Mouse (Mus musculus) liver, embryonic 12.5 days (tissue): ENCODE measurements around the gene Rprml. TPM values are rescaled to one million over a fixed set of nuclear protein-coding genes. Genes with fewer than 3 reads are reported as not detected.

Experiments
- ATAC-seq: fragments of 200-750 bp; cut with Nextera tagmentation; 2 replicates; pipeline ENCODE4 v1.8.0; 2017; ENCODE audit warnings: moderate number of reproducible peaks, mild to moderate bottlenecking, moderate library complexity
- H3K27ac ChIP-seq: fragments of 300-500 bp; sonication (generic); 2 replicates; pipeline ENCODE4 v1.5.1; 2016; ENCODE audit warnings: mild to moderate bottlenecking
- H3K27me3 ChIP-seq: fragments of 300-500 bp; sonication (generic); replicated peaks from 2 replicates; pipeline ENCODE4 v1.6.1; 2016; ENCODE audit warnings: mild to moderate bottlenecking, moderate library complexity
- H3K36me3 ChIP-seq: fragments of 300-500 bp; sonication (generic); 2 replicates; pipeline ENCODE4 v1.6.1; 2016; ENCODE audit warnings: mild to moderate bottlenecking, moderate library complexity
- H3K4me1 ChIP-seq: fragments of 300-500 bp; sonication (generic); 2 replicates; pipeline ENCODE4 v1.6.1; 2016
- H3K4me2 ChIP-seq: fragments of 300-500 bp; sonication (generic); 2 replicates; pipeline ENCODE4 v1.6.1; 2016; ENCODE audit warnings: mild to moderate bottlenecking, moderate library complexity
- H3K4me3 ChIP-seq: fragments of 300-500 bp; sonication (generic); 2 replicates; pipeline ENCODE4 v1.5.1; 2016; ENCODE audit warnings: mild to moderate bottlenecking, moderate library complexity
- H3K9ac ChIP-seq: fragments of 300-500 bp; sonication (generic); 2 replicates; pipeline ENCODE4 v1.6.1; 2016; ENCODE audit warnings: mild to moderate bottlenecking, moderate library complexity
- H3K9me3 ChIP-seq: fragments of 300-500 bp; sonication (generic); replicated peaks from 2 replicates; pipeline ENCODE4 v1.6.1; 2016; ENCODE audit warnings: mild to moderate bottlenecking, moderate library complexity
- WGBS: fragments of 180-500 bp; shearing (Covaris S2); methylation state at CpG from one replicate; pipeline ENCODE4 v1.1.7; 2016; ENCODE audit not compliant: insufficient replicate concordance; 5-methylcytosine and 5-hydroxymethylcytosine counted together
- polyA plus RNA-seq: library from polyadenylated mRNA; unstranded; fragments of >200 nt; fragmentation: Nextera tagmentation; extraction: Ambion mirVana; gene quantifications from 2 replicates; pipeline ENCODE4 v1.2.1, GENCODE M21; 2016

Rprml gene
- polyA plus RNA-seq, 1 experiment from 2014 or later: not detected

DNA sequence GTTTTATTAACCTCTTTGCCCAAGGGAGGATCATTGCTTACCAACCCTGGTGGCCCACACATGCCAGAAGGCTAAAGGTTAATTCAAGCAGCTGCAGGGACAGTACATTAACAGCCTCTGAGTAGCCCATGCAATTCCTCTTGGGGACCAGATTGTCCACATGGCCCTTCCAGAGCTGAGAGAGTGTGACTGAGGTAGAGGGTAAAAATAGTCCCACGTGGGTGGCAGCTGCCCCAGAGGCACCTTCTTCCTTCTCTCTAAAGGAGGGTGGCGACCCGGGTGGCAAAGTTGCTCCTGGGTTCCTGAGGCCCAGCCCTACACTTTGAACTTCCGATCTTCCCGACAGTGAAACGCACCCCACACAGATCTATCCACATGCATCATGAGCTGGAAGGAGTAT lies 3.1 kb upstream of the Rprml start:
- no peak for ATAC-seq
- 72% methylated on average over 6 of the region's 6 CpGs for WGBS
- no peak overlapping the region for H3K4me2 ChIP-seq
- H3K4me3 ChIP-seq: no peak overlapping the region
- no peak overlapping the region for H3K27ac ChIP-seq
- peaks cover 78% of the 10 kb centered on the region for H3K27me3 ChIP-seq
- no peaks in the 10 kb centered on the region for H3K36me3 ChIP-seq
- 0 out of 2 replicates have a peak, but pooled peaks cover 9% of the 10 kb centered on the region for H3K4me1 ChIP-seq
- no peak overlapping the region for H3K9ac ChIP-seq
- H3K9me3 ChIP-seq: no peaks in the 10 kb centered on the region

DNA sequence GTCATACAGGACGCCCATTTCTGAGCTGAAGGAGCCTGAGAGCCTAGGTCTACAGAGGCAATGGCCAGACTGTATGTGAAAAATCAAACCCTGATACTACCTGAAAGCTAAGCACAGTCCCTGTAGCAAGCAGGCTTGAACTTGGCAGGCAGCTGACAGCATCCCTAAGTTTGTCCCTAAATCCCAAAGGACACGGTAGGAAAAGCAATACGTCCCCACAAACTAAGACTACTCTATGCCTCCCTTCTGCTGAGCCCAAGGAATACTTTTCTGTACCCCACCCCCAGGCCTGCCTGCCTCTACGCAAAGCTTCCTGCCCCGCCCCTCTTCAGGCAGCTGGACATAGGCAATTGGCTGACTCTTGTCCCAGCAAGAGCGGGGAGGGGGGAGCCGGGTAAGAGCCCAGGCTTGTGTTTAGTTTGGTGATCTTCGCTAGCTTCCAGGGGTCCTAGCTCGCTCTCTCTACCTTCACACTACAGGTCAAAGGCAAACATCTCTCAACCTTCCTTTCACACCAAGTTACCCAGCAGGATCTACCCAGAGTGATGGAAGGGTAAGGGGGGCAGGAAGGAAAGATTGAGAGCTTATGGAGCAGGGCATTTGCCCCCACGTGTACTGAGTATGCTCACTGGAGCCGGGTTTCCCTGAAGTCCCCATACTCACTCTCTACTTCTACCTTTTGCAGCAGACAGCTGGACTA lies 1.3 kb upstream of the Rprml start:
- Histone ChIP-seq H3K4me1 (0 out of 2 replicates have a peak, but pooled peaks cover 9% of the 10 kb centered on the region), H3K9ac (no peak overlapping the region), H3K4me2 (no peak overlapping the region), H3K27me3 (peaks cover 88% of the 10 kb centered on the region), H3K4me3 (no peak overlapping the region), H3K27ac (no peak overlapping the region), H3K9me3 (no peaks in the 10 kb centered on the region), H3K36me3 (no peaks in the 10 kb centered on the region)
- WGBS: 10% methylated on average over 11 of the region's 11 CpGs
- no peak for ATAC-seq

- Histone ChIP-seq H3K4me2 (no peak overlapping the region), H3K9me3 (no peaks in the 10 kb centered on the region), H3K27me3 (peaks cover 88% of the 10 kb centered on the region), H3K27ac (no peak overlapping the region), H3K36me3 (no peaks in the 10 kb centered on the region), H3K4me1 (0 out of 2 replicates have a peak, but pooled peaks cover 9% of the 10 kb centered on the region), H3K4me3 (no peak overlapping the region), H3K9ac (no peak overlapping the region)
- WGBS: 37% methylated on average over 7 of the region's 7 CpGs
- ATAC-seq: no peak
These were observed 714 bp upstream of the Rprml start for GRCm38 (mm10) chr11:103648656-103649055.

GRCm38 (mm10) chr11:103649983-103650493 lies 668 bp downstream of the Rprml start:
- Histone ChIP-seq H3K4me1 (0 out of 2 replicates have a peak, but pooled peaks cover 9% of the 10 kb centered on the region), H3K4me3 (peak overlapping the region; percentile 26), H3K9me3 (no peaks in the 10 kb centered on the region), H3K4me2 (peak overlapping the region; percentile 54), H3K9ac (no peak overlapping the region), H3K27me3 (peaks cover 98% of the 10 kb centered on the region), H3K36me3 (no peaks in the 10 kb centered on the region), H3K27ac (no peak overlapping the region)
- 5% methylated on average over 37 of the region's 37 CpGs for WGBS
- no peak for ATAC-seq

DNA sequence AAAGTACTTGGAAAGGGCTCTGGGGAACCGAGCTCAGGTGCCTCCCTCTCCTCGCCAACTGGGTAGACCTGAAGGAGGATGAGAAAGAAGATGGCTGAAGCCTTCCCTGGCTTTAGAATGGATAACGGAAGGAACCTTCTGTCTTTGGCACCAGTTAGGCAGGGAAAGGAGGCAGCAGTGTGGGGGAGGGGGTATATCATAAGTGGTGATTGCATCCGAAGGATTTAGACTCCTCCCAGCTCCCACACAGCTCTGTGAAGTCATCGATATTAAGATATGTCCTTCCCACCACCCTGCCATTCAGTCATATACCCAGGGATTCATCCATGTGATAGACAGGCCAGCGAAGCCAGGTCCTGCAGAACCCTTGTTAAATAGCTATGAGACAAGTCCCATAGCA lies 2.1 kb downstream of the Rprml start:
- H3K4me2 ChIP-seq: no peak overlapping the region
- peaks cover 95% of the 10 kb centered on the region for H3K27me3 ChIP-seq
- ATAC-seq: no peak
- H3K9ac ChIP-seq: no peak overlapping the region
- H3K4me3 ChIP-seq: no peak overlapping the region
- H3K27ac ChIP-seq: no peak overlapping the region
- H3K9me3 ChIP-seq: no peaks in the 10 kb centered on the region
- H3K4me1 ChIP-seq: 0 out of 2 replicates have a peak, but pooled peaks cover 9% of the 10 kb centered on the region
- H3K36me3 ChIP-seq: no peaks in the 10 kb centered on the region
- WGBS: 60% methylated on average over 6 of the region's 6 CpGs

DNA sequence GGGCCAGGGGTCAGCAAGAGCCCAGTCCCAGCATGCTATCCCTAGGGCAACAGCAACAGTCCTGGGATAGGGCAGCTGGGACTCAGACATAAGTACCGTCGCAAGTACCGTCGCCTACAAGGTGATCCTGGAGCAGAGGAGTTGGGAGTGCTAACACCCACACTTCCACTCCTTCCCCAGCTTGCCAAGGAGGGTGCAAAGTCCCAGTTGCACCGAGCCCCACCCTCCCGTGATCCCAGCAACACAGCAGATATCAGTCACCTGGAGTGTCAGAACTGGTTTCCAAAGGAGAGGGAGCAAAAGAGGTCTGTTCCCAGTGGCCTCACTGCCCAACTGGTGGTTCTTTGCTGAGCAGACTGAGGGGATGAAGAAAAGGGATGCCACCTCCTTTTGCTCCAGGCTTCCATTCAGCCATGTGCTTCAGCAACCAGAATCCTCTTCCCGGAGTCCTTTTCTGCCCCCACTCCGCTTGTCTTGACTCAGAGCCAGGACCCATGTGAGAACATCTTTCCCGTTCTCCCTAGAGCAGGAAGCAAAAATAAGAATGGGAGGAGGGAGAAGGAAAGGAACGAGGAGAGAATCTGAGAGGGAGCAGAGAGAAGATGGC lies 4.1 kb downstream of the Rprml start:
- H3K4me2 ChIP-seq: no peak overlapping the region
- no peak overlapping the region for H3K4me3 ChIP-seq
- no peak for ATAC-seq
- 0 out of 2 replicates have a peak, but pooled peaks cover 9% of the 10 kb centered on the region for H3K4me1 ChIP-seq
- H3K9ac ChIP-seq: no peak overlapping the region
- H3K27ac ChIP-seq: no peak overlapping the region
- no peaks in the 10 kb centered on the region for H3K9me3 ChIP-seq
- H3K27me3 ChIP-seq: peaks cover 75% of the 10 kb centered on the region
- 65% methylated on average over 10 of the region's 10 CpGs for WGBS
- no peaks in the 10 kb centered on the region for H3K36me3 ChIP-seq

DNA sequence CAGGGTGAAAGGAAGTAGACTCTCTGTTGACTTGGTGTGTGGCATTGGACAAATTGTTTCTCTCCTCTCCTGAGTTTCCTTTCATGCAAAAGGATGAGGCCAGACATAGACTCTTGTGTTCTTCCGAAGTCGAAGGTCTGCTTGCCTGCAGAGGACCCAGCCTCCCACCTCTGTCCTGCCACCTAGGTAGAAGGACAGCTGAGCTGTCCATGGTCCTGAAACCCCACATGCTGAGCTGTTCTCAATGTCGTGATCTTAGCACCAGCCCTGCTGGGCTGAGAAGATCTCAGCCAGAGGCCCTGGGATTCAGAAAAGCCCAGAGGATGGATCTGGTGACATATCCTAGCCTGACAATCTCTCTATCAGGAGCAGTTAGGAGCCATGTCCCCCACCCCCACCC lies 7.2 kb downstream of the Rprml start:
- Histone ChIP-seq H3K27me3 (peaks cover 44% of the 10 kb centered on the region), H3K4me3 (no peak overlapping the region), H3K27ac (no peak overlapping the region), H3K4me1 (no peaks in the 10 kb centered on the region), H3K9me3 (no peaks in the 10 kb centered on the region), H3K36me3 (no peaks in the 10 kb centered on the region), H3K9ac (no peak overlapping the region), H3K4me2 (no peak overlapping the region)
- WGBS: 8% methylated on average over 3 of the region's 3 CpGs
- ATAC-seq: no peak

DNA sequence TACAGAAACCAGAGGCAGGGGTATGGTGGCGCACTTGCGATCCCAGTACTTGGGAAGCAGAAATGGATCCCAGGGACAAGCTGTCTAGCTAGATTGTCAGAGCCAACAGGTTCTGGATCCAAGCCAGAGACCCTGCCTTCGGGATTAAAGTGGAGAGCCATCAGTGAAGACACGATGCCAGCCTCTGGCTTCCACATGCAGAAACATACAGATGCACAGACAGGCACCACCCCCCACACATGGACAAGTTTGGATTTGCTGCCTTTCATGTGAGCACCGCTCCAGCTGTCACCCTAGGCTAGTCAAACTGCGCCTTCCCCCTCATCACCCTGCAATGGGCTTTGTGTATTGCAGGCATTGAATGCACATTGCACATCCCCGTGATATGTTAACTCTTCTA lies 8.8 kb downstream of the Rprml start:
- no peaks in the 10 kb centered on the region for H3K4me1 ChIP-seq
- H3K9me3 ChIP-seq: no peaks in the 10 kb centered on the region
- no peaks in the 10 kb centered on the region for H3K36me3 ChIP-seq
- H3K4me2 ChIP-seq: no peak overlapping the region
- no peak overlapping the region for H3K4me3 ChIP-seq
- ATAC-seq: no peak
- peaks cover 34% of the 10 kb centered on the region for H3K27me3 ChIP-seq
- no peak overlapping the region for H3K27ac ChIP-seq
- 71% methylated on average over 7 of the region's 7 CpGs for WGBS
- no peak overlapping the region for H3K9ac ChIP-seq

DNA sequence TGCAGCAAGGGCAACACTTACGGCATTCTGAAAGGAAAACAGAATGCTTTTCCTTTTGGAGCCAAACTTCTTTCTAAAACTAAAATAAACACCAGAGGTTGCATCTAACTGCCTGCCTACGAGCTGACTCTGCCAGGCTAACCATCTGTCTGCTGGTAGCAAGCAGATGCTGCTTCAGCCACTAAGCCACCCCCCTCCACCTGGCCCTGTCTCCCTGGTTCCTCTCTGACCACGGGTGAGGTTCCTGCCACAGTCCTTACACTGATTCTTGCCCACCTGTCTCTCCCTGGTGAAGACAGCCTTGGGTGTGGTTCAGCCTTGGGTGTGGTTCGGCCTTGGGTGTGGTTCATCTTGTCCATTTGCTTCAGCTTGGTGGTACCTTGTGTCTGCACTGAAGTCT lies 12.5 kb downstream of the Rprml start:
- Histone ChIP-seq H3K9ac (no peak overlapping the region), H3K27me3 (peaks cover 22% of the 10 kb centered on the region), H3K36me3 (no peaks in the 10 kb centered on the region), H3K4me3 (no peak overlapping the region), H3K9me3 (no peaks in the 10 kb centered on the region), H3K4me1 (no peaks in the 10 kb centered on the region), H3K27ac (no peak overlapping the region), H3K4me2 (no peak overlapping the region)
- no peak for ATAC-seq
- 42% methylated on average over 4 of the region's 4 CpGs for WGBS

DNA sequence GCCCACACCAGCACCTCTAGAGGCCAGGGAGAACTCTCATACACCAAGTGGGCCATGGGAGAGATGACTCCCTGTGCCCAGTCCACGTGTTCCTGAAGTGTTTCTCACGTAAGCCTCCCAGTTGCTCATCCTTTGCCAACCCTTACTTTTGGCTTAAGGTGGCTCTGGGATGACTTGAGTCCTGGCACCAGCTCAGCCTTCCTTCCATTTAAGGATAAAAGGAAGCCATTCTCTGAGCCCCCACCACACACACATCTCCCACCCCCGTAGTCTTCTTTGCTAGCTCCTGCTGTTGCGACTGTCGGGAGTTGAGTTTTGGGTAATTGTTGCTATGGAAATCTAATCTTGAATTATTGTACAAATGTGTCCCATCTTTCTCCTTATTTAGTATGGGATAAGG lies 13.2 kb downstream of the Rprml start:
- no peak for ATAC-seq
- no peak overlapping the region for H3K9ac ChIP-seq
- no peak overlapping the region for H3K4me2 ChIP-seq
- no peak overlapping the region for H3K27ac ChIP-seq
- no peak overlapping the region for H3K4me3 ChIP-seq
- no peaks in the 10 kb centered on the region for H3K9me3 ChIP-seq
- 72% methylated on average over 5 of the region's 5 CpGs for WGBS
- H3K4me1 ChIP-seq: no peaks in the 10 kb centered on the region
- peaks cover 26% of the 10 kb centered on the region for H3K27me3 ChIP-seq
- no peaks in the 10 kb centered on the region for H3K36me3 ChIP-seq

DNA sequence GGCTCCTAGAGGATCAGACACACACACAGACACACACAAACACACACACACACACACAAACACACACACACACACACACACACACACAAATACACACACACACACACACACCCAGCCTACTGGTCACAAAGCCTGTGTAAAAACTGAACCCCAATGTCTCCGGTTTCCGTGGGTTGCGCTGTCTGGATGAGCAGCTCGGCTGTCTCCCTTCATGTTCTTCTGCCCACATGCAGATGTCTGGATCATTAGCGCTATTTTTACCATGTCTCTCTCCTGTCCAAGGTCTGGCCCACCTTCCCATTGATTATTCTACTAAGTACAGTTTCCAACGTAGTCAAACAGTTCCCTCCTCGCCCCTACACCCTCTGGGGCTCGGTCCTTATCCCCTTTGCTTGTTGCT lies 13.7 kb downstream of the Rprml start:
- H3K27ac ChIP-seq: no peak overlapping the region
- no peak overlapping the region for H3K9ac ChIP-seq
- no peaks in the 10 kb centered on the region for H3K4me1 ChIP-seq
- no peaks in the 10 kb centered on the region for H3K36me3 ChIP-seq
- no peak overlapping the region for H3K4me2 ChIP-seq
- WGBS: 67% methylated on average over 8 of the region's 8 CpGs
- H3K4me3 ChIP-seq: no peak overlapping the region
- H3K27me3 ChIP-seq: peaks cover 26% of the 10 kb centered on the region
- H3K9me3 ChIP-seq: no peaks in the 10 kb centered on the region
- no peak for ATAC-seq

GRCm38 (mm10) chr11:103665695-103666094 lies 16.3 kb downstream of the Rprml start:
- Histone ChIP-seq H3K4me1 (no peaks in the 10 kb centered on the region), H3K9ac (no peak overlapping the region), H3K36me3 (no peaks in the 10 kb centered on the region), H3K27ac (no peak overlapping the region), H3K4me3 (no peak overlapping the region), H3K4me2 (no peak overlapping the region), H3K27me3 (peaks cover 26% of the 10 kb centered on the region), H3K9me3 (no peaks in the 10 kb centered on the region)
- no peak for ATAC-seq
- 50% methylated on average over 1 of the region's 1 CpGs for WGBS
